Mouse (Mus musculus) thymus, postnatal 14 days (tissue): Measurements from ENCODE around the gene Kif3b.
A peak's percentile ranks its signal among the peaks of the same experiment; 100 is the strongest.
"Not testable (repeated sequence)": the region's sequence is repeated elsewhere in the genome, so short reads cannot be mapped to it uniquely, and the experiment has no call there.

ENCODE experiments used
- DNase-seq: peaks from one replicate; pipeline ENCODE4 v3.0.0; 2021

Gene Kif3b

GRCm38 (mm10) chr2:153290938-153291928 lies at the start of gene Kif3b:
Kif3b (plus strand) TSS chr2:153291413.
- DNase-seq, result peak; percentile 93

- no peak for DNase-seq
Observed at GRCm38 (mm10) chr2:153242156-153242555, 49.1 kb upstream of the Kif3b start.

- DNase-seq, result no peak
Observed at GRCm38 (mm10) chr2:153249751-153250150, 41.5 kb upstream of the Kif3b start.

- no peak for DNase-seq
Observed at GRCm38 (mm10) chr2:153256604-153257003, 34.6 kb upstream of the Kif3b start.

- DNase-seq, result peak; percentile 50
Observed at GRCm38 (mm10) chr2:153259030-153259863, 32.0 kb upstream of the Kif3b start.

GRCm38 (mm10) chr2:153259864-153260674 lies 31.1 kb upstream of the Kif3b start:
- DNase-seq, result peak; percentile 62

GRCm38 (mm10) chr2:153263053-153263452 lies 28.2 kb upstream of the Kif3b start:
- peak; percentile 78 for DNase-seq

GRCm38 (mm10) chr2:153267331-153267730 lies 23.9 kb upstream of the Kif3b start:
- DNase-seq, result no peak

GRCm38 (mm10) chr2:153270231-153270915 lies 20.8 kb upstream of the Kif3b start:
- DNase-seq, result not testable (repeated sequence)

- DNase-seq, result peak; percentile 57
Observed at GRCm38 (mm10) chr2:153274200-153274918, 16.9 kb upstream of the Kif3b start.

GRCm38 (mm10) chr2:153274919-153275247 lies 16.3 kb upstream of the Kif3b start:
- DNase-seq, result no peak

- DNase-seq, result not testable (repeated sequence)
Observed at GRCm38 (mm10) chr2:153275577-153275976, 15.6 kb upstream of the Kif3b start.

GRCm38 (mm10) chr2:153276440-153276839 lies 14.8 kb upstream of the Kif3b start:
- DNase-seq, result no peak

- DNase-seq, result not testable (repeated sequence)
Observed at GRCm38 (mm10) chr2:153276846-153277245, 14.4 kb upstream of the Kif3b start.

GRCm38 (mm10) chr2:153278357-153278756 lies 12.9 kb upstream of the Kif3b start:
- DNase-seq, result peak; percentile 77

GRCm38 (mm10) chr2:153283919-153284318 lies 7.3 kb upstream of the Kif3b start:
- no peak for DNase-seq

- DNase-seq, result no peak
Observed at GRCm38 (mm10) chr2:153286524-153286923, 4.7 kb upstream of the Kif3b start.

GRCm38 (mm10) chr2:153287835-153288234 lies 3.4 kb upstream of the Kif3b start:
- no peak for DNase-seq

- peak; percentile 34 for DNase-seq
Observed at GRCm38 (mm10) chr2:153292305-153292861, 1.2 kb downstream of the Kif3b start.

GRCm38 (mm10) chr2:153295196-153295595 lies 4.0 kb downstream of the Kif3b start:
- DNase-seq, result no peak

- no peak for DNase-seq
Observed at GRCm38 (mm10) chr2:153297771-153298170, 6.6 kb downstream of the Kif3b start.
